Mouse (Mus musculus): ENCODE measurements at regions not wholly inside any gene's neighbourhood (a gene's known extent, or its start where the extent isn't known, plus 50 kb on each side); places are given as distances from the start of the nearest gene placed in this dataset.
A peak's percentile ranks its signal among the peaks of the same experiment; 100 is the strongest.

DNA sequence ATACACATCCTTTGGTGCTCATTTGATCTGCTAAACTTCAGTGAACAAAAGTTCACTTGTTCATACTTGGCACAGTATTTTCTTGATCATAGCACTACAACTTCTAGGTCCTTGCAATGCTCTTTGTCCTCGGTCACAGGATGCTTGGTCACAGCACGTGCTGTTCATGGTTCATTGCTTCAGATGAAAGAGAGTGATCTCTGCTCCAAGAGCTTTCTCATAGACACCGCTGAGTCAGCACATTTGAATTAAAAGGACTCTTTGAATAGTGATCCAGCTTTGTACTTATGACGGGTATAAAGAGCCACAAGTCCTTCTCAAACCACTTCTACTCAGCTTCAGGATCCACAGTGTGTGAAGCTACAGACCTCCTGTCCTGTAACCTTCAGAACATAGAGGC is 649.3 kb upstream of the Arrdc4 start:
- peak; percentile 1 for DNase-seq (ENCODE audit: low read depth, low spot score)

DNA sequence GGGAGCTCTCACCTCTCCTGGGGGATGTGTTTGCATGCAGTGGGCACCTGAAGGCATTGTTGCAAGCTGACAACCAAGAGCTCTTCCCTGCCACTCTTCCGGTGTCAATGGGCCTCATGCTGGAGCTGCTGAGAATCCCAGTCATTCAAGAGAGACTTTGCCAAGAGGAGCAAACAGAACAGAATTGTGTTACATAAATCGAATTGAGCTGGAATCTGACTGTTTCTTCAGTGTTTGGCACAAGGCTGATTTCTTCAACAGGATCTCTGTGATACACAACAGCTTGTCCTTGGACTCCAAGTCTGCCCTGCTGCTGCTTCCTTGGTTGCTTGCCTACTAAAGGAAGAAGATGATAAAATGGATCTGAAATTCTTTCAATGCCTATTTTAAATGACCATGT is 647.8 kb upstream of the Arrdc4 start:
- DNase-seq (ENCODE audit: low read depth, low spot score), result peak; percentile 51
